Mouse (Mus musculus) ES-Bruce4 (cell line): ENCODE data around the gene Ogdh. TPM values are rescaled to one million over a fixed set of nuclear protein-coding genes. Genes with fewer than 3 reads are reported as not detected.

Source experiments
- H3K27ac ChIP-seq: 2 replicates; pipeline ENCODE4 v1.5.1; 2012; ENCODE audit warnings: low read length, inconsistent platforms; ENCODE audit not compliant: insufficient read depth
- H3K27me3 ChIP-seq: 2 replicates; pipeline ENCODE4 v1.6.1; 2012; ENCODE audit warnings: mild to moderate bottlenecking, low read length, inconsistent platforms; ENCODE audit not compliant: control insufficient read depth, poor library complexity, insufficient read depth, severe bottlenecking
- H3K36me3 ChIP-seq: 2 replicates; pipeline ENCODE4 v1.6.1; 2012; ENCODE audit warnings: inconsistent platforms, mild to moderate bottlenecking, low read length, moderate library complexity; ENCODE audit not compliant: control insufficient read depth, poor library complexity, insufficient read depth, severe bottlenecking
- H3K4me1 ChIP-seq: one replicate; pipeline ENCODE4 v1.8.1; 2011; ENCODE audit warnings: low read length; ENCODE audit not compliant: control insufficient read depth, insufficient read depth
- H3K4me3 ChIP-seq: 2 replicates; pipeline ENCODE4 v1.5.1; 2011; ENCODE audit warnings: low read depth, mild to moderate bottlenecking, low read length
- H3K9ac ChIP-seq: 2 replicates; pipeline ENCODE4 v1.6.1; 2012; ENCODE audit warnings: low read depth, mild to moderate bottlenecking, inconsistent platforms; ENCODE audit not compliant: poor library complexity, severe bottlenecking
- H3K9me3 ChIP-seq: replicated peaks from 2 replicates; pipeline ENCODE4 v1.6.1; 2012; ENCODE audit warnings: mild to moderate bottlenecking, low read length, inconsistent platforms; ENCODE audit not compliant: control insufficient read depth, poor library complexity, insufficient read depth, severe bottlenecking
- CTCF ChIP-seq: IDR thresholded peaks from one replicate; pipeline ENCODE4 v1.8.1; 2011; ENCODE audit warnings: low read depth, low read length
- EP300 ChIP-seq: IDR thresholded peaks from 2 replicates; pipeline ENCODE4 v1.6.1; 2011; ENCODE audit warnings: low read depth, low read length; ENCODE audit not compliant: insufficient read depth
- POLR2A ChIP-seq: IDR thresholded peaks from one replicate; pipeline ENCODE4 v1.8.1; 2011; ENCODE audit warnings: low read length; ENCODE audit not compliant: insufficient read depth
- polyA plus RNA-seq: library from polyadenylated mRNA; stranded (reverse); fragments of >200 nt; gene quantifications from 2 replicates; pipeline ENCODE4 v1.2.4, GENCODE M21; 2011; ENCODE audit warnings: low read depth; ENCODE audit not compliant: missing spikeins, insufficient read depth, insufficient read length

Ogdh gene
- polyA plus RNA-seq, 1 experiment: 77.6 TPM

DNA sequence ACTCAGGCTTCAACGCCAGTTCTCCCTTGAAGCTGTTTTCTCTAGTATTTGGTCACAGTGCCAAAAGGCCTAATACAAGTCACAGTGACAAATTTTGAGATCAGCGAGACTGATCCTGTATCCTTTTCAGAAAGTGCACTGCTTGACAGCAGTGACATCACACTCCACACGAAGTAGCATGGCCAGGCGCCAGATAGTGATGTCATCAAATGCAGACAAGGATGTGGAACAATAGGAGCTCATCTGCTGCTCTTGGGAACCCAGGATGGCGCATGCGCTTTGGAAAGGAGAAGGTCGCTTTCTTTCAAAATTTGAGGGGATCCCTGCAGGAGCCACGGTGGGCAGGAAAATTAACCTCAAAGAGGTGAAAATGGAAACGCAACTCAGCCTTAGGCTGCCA lies 81.4 kb downstream of the Ogdh start:
- Histone ChIP-seq H3K9ac (no peak overlapping the region; the same call in 1 of the 2 replicates), H3K9me3 (no peaks in the 10 kb centered on the region), H3K4me1 (peaks cover 3% of the 10 kb centered on the region), H3K27me3 (no peaks in the 10 kb centered on the region), H3K36me3 (no peaks in the 10 kb centered on the region), H3K4me3 (peak overlapping the region; percentile 30; the same call in 1 of the 2 replicates), H3K27ac (peak overlapping the region; percentile 17; the same call in 1 of the 2 replicates)
- no peak for TF ChIP-seq CTCF
- no peak for TF ChIP-seq EP300
- no peak for TF ChIP-seq POLR2A

DNA sequence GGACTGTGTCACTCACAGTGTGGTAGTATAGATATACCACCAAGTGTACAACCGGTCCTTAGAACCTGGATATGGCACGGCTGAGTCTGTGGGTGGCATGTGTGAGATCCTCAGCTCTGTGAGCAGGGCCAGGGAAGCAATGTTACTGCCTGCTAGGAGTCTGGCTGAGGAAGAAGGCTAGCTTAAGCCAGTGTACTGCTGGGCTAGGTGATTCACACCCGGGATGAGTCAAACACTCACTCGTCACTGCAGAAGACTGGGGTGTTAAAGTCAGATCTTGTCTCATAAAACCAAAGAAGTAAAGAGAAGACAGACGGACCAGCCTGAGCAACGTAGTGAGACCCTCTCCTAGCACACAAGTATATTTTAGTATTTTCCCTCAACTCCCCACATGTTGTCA lies 89.5 kb downstream of the Ogdh start:
- Histone ChIP-seq H3K27ac (no peak overlapping the region), H3K27me3 (no peaks in the 10 kb centered on the region), H3K4me3 (no peak overlapping the region), H3K36me3 (no peaks in the 10 kb centered on the region), H3K9ac (no peak overlapping the region), H3K9me3 (no peaks in the 10 kb centered on the region), H3K4me1 (no peaks in the 10 kb centered on the region)
- TF ChIP-seq POLR2A (no peak), EP300 (no peak), CTCF (no peak)

DNA sequence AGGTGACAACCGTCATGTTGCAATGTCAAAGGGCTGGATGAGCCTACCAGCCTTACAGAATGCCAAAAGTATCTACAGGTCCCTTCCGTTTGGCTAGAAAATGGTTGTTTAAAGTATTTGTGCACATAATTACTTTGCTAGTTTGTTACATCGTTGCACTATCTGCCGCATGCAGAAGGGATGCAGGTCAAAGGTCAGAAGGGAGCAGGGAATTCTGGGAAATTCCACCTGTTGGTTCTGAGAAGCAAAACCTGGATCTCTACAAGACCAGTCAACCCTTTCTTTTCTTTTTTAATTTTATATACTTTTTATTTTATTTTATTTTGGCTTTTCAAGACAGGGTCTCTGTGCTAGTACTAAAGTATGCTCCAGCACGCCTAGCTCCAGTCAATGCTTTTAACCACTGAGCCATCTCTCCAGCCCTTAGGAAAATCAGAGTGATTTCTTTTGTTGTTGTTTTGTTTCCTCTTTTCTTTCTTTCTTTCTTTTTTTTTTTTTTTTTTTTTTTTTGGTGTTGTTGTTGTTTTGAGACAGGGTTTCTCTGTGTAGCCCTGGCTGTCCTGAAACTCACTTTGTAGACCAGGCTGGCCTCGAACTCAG lies 96.8 kb downstream of the Ogdh start:
- Histone ChIP-seq H3K27ac (peak overlapping the region; percentile 80), H3K36me3 (no peaks in the 10 kb centered on the region), H3K4me3 (no peak overlapping the region), H3K9me3 (no peaks in the 10 kb centered on the region), H3K9ac (peak overlapping the region; percentile 96), H3K4me1 (no peaks in the 10 kb centered on the region), H3K27me3 (no peaks in the 10 kb centered on the region)
- TF ChIP-seq EP300 (no peak), POLR2A (no peak), CTCF (no peak)

DNA sequence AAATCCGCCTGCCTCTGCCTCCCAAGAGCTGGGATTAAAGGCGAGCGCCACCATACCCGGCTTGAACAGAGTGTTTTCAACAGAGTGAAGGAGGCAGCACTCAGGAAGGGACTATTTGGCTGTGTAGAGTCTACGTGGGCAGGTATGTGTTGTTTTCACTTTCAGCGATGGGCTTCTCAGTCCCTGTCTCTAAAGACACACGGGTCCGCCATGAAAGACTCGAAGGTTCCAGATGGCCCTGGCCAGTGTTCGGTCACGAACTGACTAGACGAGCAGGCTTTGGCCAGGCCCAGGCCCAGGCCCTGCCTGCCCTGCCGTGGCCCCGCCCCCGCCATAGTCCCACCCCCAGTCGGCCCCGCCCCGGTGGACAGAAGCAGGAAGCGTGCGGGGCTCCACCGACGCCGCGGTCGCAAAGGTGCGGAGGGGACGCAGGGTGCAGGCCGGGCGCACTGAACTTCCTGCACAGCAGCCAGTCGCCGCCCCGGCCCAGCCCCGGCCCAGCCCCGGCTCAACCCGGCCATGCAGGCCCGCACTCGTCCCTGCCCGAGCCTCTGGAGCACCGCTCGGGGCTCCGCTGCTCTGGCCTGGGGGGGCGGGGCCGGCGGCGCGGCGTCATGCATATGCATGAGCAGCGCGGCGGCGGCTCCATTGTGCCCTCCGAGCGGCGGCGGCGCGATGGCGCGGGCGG lies 97.4 kb downstream of the Ogdh start, which contains the start of gene Zmiz2:
Gene Zmiz2, plus strand, starts transcription at position 349 of the 688 bp plus-strand sequence.
- Histone ChIP-seq H3K9ac (peak within 1 kb of the TSS; percentile 96), H3K27ac (peak within 1 kb of the TSS; percentile 80), H3K4me3 (peak within 1 kb of the TSS; percentile 99), H3K4me1 (no peaks in the 10 kb centered on the region), H3K27me3 (no peaks in the 10 kb centered on the region), H3K9me3 (no peaks in the 10 kb centered on the region), H3K36me3 (no peaks in the 10 kb centered on the region)
- TF ChIP-seq EP300 (no peak), POLR2A (peak; percentile 70)

DNA sequence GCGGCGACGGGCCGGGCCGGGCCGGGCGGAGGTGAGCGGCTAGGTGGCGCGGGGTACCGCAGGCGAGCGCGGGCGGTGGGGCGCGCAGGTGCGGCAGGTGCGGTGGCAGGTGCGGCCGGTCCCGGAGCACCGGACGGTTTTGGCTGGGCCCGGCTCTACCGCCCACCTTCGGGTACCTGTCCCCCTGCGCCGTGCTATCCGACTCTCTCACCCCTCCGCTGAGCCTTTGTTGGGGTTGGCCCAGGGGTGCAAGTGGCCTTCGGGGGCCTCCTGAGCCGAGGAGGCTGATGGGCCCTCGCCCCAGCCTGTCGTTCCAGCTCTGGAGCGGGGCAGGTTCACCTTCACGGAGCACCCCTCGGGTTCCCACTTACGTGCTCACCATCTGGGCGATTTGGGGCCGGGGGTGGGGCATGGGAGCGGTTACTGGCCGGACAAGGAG lies 98.1 kb downstream of the Ogdh start:
- TF ChIP-seq CTCF (no peak), POLR2A (no peak), EP300 (no peak)
- H3K4me1 ChIP-seq: no peaks in the 10 kb centered on the region
- H3K36me3 ChIP-seq: no peaks in the 10 kb centered on the region
- H3K27ac ChIP-seq: no peak overlapping the region
- H3K9ac ChIP-seq: peak overlapping the region; percentile 96
- no peaks in the 10 kb centered on the region for H3K27me3 ChIP-seq
- H3K4me3 ChIP-seq: peak overlapping the region; percentile 99
- H3K9me3 ChIP-seq: no peaks in the 10 kb centered on the region
